Mouse (Mus musculus) lung, embryonic 14.5 days (tissue): ENCODE results near the gene Sufu. TPM values are rescaled to one million over a fixed set of nuclear protein-coding genes. Genes with fewer than 3 reads are reported as not detected.

ENCODE experiments used
- ATAC-seq: fragments of 200-750 bp; cut with Nextera tagmentation; 2 replicates; pipeline ENCODE4 v1.8.0; 2017; ENCODE audit warnings: mild to moderate bottlenecking, moderate TSS enrichment, moderate library complexity; ENCODE audit not compliant: insufficient read depth
- DNase-seq: peaks from one replicate; pipeline ENCODE4 v3.0.0-alpha.2; 2015
- H3K27ac ChIP-seq: fragments of 300-500 bp; sonication (generic); 2 replicates; pipeline ENCODE4 v1.5.1; 2014; ENCODE audit warnings: low read depth, mild to moderate bottlenecking, moderate library complexity
- H3K27me3 ChIP-seq: fragments of 300-500 bp; sonication (generic); 2 replicates; pipeline ENCODE4 v1.6.1; 2014; ENCODE audit warnings: low read length, control low read depth; ENCODE audit not compliant: insufficient read depth
- H3K36me3 ChIP-seq: fragments of 300-500 bp; sonication (generic); 2 replicates; pipeline ENCODE4 v1.6.1; 2014; ENCODE audit warnings: control low read depth; ENCODE audit not compliant: insufficient read depth
- H3K4me1 ChIP-seq: fragments of 300-500 bp; sonication (generic); 2 replicates; pipeline ENCODE4 v1.6.1; 2014; ENCODE audit warnings: antibody characterized with exemption, control low read depth; ENCODE audit not compliant: insufficient read depth
- H3K4me2 ChIP-seq: fragments of 300-500 bp; sonication (generic); 2 replicates; pipeline ENCODE4 v1.6.1; 2014; ENCODE audit warnings: mild to moderate bottlenecking
- H3K4me3 ChIP-seq: fragments of 300-500 bp; sonication (generic); 2 replicates; pipeline ENCODE4 v1.5.1; 2014; ENCODE audit warnings: low read depth, low read length
- H3K9ac ChIP-seq: fragments of 300-500 bp; sonication (generic); 2 replicates; pipeline ENCODE4 v1.6.1; 2014
- H3K9me3 ChIP-seq: fragments of 300-500 bp; sonication (generic); 2 replicates; pipeline ENCODE4 v1.6.1; 2016; ENCODE audit warnings: low read depth, low read length, control low read depth
- CTCF ChIP-seq: IDR thresholded peaks from 2 replicates; pipeline ENCODE4 v1.5.1; 2016; ENCODE audit warnings: antibody characterized with exemption, low read depth
- WGBS: fragments of 180-500 bp; shearing (Covaris S2); extraction: QIAGEN DNeasy Blood & Tissue Kit; methylation state at CpG from one replicate; pipeline ENCODE4 v1.1.7; 2014; 5-methylcytosine and 5-hydroxymethylcytosine counted together
- polyA plus RNA-seq: library from polyadenylated mRNA; unstranded; fragments of >200 nt; fragmentation: Nextera tagmentation; extraction: Ambion mirVana; gene quantifications from 2 replicates; pipeline ENCODE4 v1.2.1, GENCODE M21; 2014

Gene Sufu
- 41.3 and 47.5 TPM in 2 replicates for polyA plus RNA-seq

- no peaks in the 10 kb centered on the region for H3K27me3 ChIP-seq
- H3K9ac ChIP-seq: peak within 1 kb of the TSS; percentile 87
- H3K4me1 ChIP-seq: peaks cover 13% of the 10 kb centered on the region
- peak within 1 kb of the TSS; percentile 83 for H3K4me3 ChIP-seq
- H3K9me3 ChIP-seq: no peaks in the 10 kb centered on the region
- DNase-seq: peak; percentile 100
- peak within 1 kb of the TSS; percentile 88 for H3K27ac ChIP-seq
- peak; percentile 86 for TF ChIP-seq CTCF
- WGBS: under 1% methylated on average over 57 of the region's 57 CpGs
- ATAC-seq: peak; percentile 89
- H3K36me3 ChIP-seq: peaks cover 11% of the 10 kb centered on the region
- H3K4me2 ChIP-seq: peak within 1 kb of the TSS; percentile 89
Measured at GRCm38 (mm10) chr19:46396686-46397435, at the start of gene Sufu. Gene Sufu, plus strand, starts transcription at chr19:46396896.

- WGBS: 97% methylated on average over 1 of the region's 1 CpGs
- no peaks in the 10 kb centered on the region for H3K36me3 ChIP-seq
- H3K27me3 ChIP-seq: no peaks in the 10 kb centered on the region
- no peaks in the 10 kb centered on the region for H3K9me3 ChIP-seq
- H3K4me2 ChIP-seq: no peak overlapping the region
- H3K4me3 ChIP-seq: no peak overlapping the region
- DNase-seq (no peak), ATAC-seq (no peak)
- 0 out of 2 replicates have a peak, but pooled peaks cover 4% of the 10 kb centered on the region for H3K4me1 ChIP-seq
- TF ChIP-seq CTCF: no peak
- no peak overlapping the region for H3K9ac ChIP-seq
- H3K27ac ChIP-seq: no peak overlapping the region
Measured at GRCm38 (mm10) chr19:46347146-46347545, 49.5 kb upstream of the Sufu start.

- 26% methylated on average over 14 of the region's 14 CpGs for WGBS
- H3K9me3 ChIP-seq: no peaks in the 10 kb centered on the region
- peak; percentile 15; the same call in 1 of the 2 replicates for ATAC-seq
- no peaks in the 10 kb centered on the region for H3K36me3 ChIP-seq
- H3K9ac ChIP-seq: peak overlapping the region; percentile 74
- H3K4me2 ChIP-seq: peak overlapping the region; percentile 94
- peak overlapping the region; percentile 77; the same call in 1 of the 2 replicates for H3K27ac ChIP-seq
- DNase-seq: peak; percentile 73
- peak overlapping the region; percentile 65 for H3K4me3 ChIP-seq
- 0 out of 2 replicates have a peak, but pooled peaks cover 4% of the 10 kb centered on the region for H3K4me1 ChIP-seq
- TF ChIP-seq CTCF: no peak
- no peaks in the 10 kb centered on the region for H3K27me3 ChIP-seq
Measured at GRCm38 (mm10) chr19:46347936-46348668, 48.6 kb upstream of the Sufu start.

GRCm38 (mm10) chr19:46348761-46349458, 47.8 kb upstream of the Sufu start:
- H3K9ac ChIP-seq: peak overlapping the region; percentile 74
- H3K27ac ChIP-seq: peak overlapping the region; percentile 77
- H3K9me3 ChIP-seq: no peaks in the 10 kb centered on the region
- no peaks in the 10 kb centered on the region for H3K36me3 ChIP-seq
- ATAC-seq (peak; percentile 87), DNase-seq (peak; percentile 85)
- no peaks in the 10 kb centered on the region for H3K27me3 ChIP-seq
- under 1% methylated on average over 72 of the region's 78 CpGs for WGBS
- 0 out of 2 replicates have a peak, but pooled peaks cover 4% of the 10 kb centered on the region for H3K4me1 ChIP-seq
- no peak for TF ChIP-seq CTCF
- peak overlapping the region; percentile 65 for H3K4me3 ChIP-seq
- H3K4me2 ChIP-seq: peak overlapping the region; percentile 94

GRCm38 (mm10) chr19:46349550-46349949, 47.1 kb upstream of the Sufu start:
- no peak for TF ChIP-seq CTCF
- peak; percentile 57 for ATAC-seq
- peak overlapping the region; percentile 77; the same call in 1 of the 2 replicates for H3K27ac ChIP-seq

GRCm38 (mm10) chr19:46350168-46350932, 46.3 kb upstream of the Sufu start, which contains the start of gene 2310034G01Rik:
Gene 2310034G01Rik, minus strand, starts transcription at chr19:46350302.
- Histone ChIP-seq H3K27ac (peak within 1 kb of the TSS; percentile 77), H3K4me3 (peak within 1 kb of the TSS; percentile 65), H3K4me2 (peak within 1 kb of the TSS; percentile 94), H3K9ac (peak within 1 kb of the TSS; percentile 74), H3K27me3 (no peaks in the 10 kb centered on the region), H3K36me3 (no peaks in the 10 kb centered on the region), H3K4me1 (0 out of 2 replicates have a peak, but pooled peaks cover 4% of the 10 kb centered on the region), H3K9me3 (no peaks in the 10 kb centered on the region)
- TF ChIP-seq CTCF: no peak
- DNase-seq: peak; percentile 15
- WGBS: 58% methylated on average over 10 of the region's 10 CpGs
- no peak for ATAC-seq

More at GRCm38 (mm10) chr19:46349550-46349949, 47.1 kb upstream of the Sufu start:
- 0 out of 2 replicates have a peak, but pooled peaks cover 4% of the 10 kb centered on the region for H3K4me1 ChIP-seq
- peak overlapping the region; percentile 65 for H3K4me3 ChIP-seq
- 27% methylated on average over 6 of the region's 6 CpGs for WGBS
- no peaks in the 10 kb centered on the region for H3K9me3 ChIP-seq
- peak overlapping the region; percentile 74 for H3K9ac ChIP-seq
- no peaks in the 10 kb centered on the region for H3K27me3 ChIP-seq
- no peaks in the 10 kb centered on the region for H3K36me3 ChIP-seq
- peak overlapping the region; percentile 94 for H3K4me2 ChIP-seq
- peak; percentile 21 for DNase-seq
